Mouse (Mus musculus): Measurements from ENCODE around the gene Trpv2.

- TF ChIP-seq CTCF (conservative IDR thresholded peaks at IDR 0.05; ENCODE audit: low read length) = no peak
- no peak for TF ChIP-seq POU5F1 (IDR thresholded peaks at IDR 0.05; ENCODE audit: borderline replicate concordance, low read length)
- no peak for TF ChIP-seq NANOG (IDR thresholded peaks at IDR 0.05; ENCODE audit: borderline replicate concordance, low read length)
Observed at GRCm38 (mm10) chr11:62543991-62544390, 30.3 kb upstream of the Trpv2 start.
